Mouse (Mus musculus) small intestine, adult 2 months (tissue): Measurements from ENCODE around the gene A630095N17Rik. TPM values are rescaled to one million over a fixed set of nuclear protein-coding genes. Genes with fewer than 3 reads are reported as not detected.
"Not testable (repeated sequence)": the region's sequence is repeated elsewhere in the genome, so short reads cannot be mapped to it uniquely, and the experiment has no call there.

ENCODE experiments used
- H3K27ac ChIP-seq: fragments of 200-500 bp; 2 replicates; pipeline ENCODE4 v1.5.1; 2012; ENCODE audit warnings: low read depth, low read length, control low read depth, inconsistent platforms; ENCODE audit not compliant: insufficient read depth
- H3K27me3 ChIP-seq: fragments of 200-500 bp; 2 replicates; pipeline ENCODE4 v1.6.1; 2012; ENCODE audit warnings: mild to moderate bottlenecking, moderate library complexity, low read length, inconsistent platforms; ENCODE audit not compliant: control insufficient read depth, insufficient read depth
- H3K36me3 ChIP-seq: fragments of 200-500 bp; 2 replicates; pipeline ENCODE4 v1.6.1; 2012; ENCODE audit warnings: mild to moderate bottlenecking, low read length, control low read depth, inconsistent platforms; ENCODE audit not compliant: control insufficient read depth, insufficient read depth
- H3K4me1 ChIP-seq: fragments of 200-500 bp; 2 replicates; pipeline ENCODE4 v1.6.1; 2012; ENCODE audit warnings: low read length, inconsistent platforms, mixed read lengths; ENCODE audit not compliant: control insufficient read depth, insufficient read depth, insufficient read length
- H3K4me3 ChIP-seq: fragments of 200-500 bp; 2 replicates; pipeline ENCODE4 v1.5.1; 2012; ENCODE audit warnings: low read depth, mild to moderate bottlenecking, control low read depth, inconsistent platforms, low read length, moderate library complexity
- CTCF ChIP-seq: fragments of 200-500 bp; IDR thresholded peaks from 2 replicates; pipeline ENCODE4 v1.5.1; 2012; ENCODE audit warnings: low read depth, mild to moderate bottlenecking, control low read depth, inconsistent platforms, low read length, moderate library complexity, mixed read lengths; ENCODE audit not compliant: insufficient replicate concordance, insufficient read length; ENCODE audit errors: extremely low read depth
- POLR2A ChIP-seq: fragments of 200-500 bp; IDR thresholded peaks from 2 replicates; pipeline ENCODE4 v1.6.1; 2012; ENCODE audit warnings: low read depth, mild to moderate bottlenecking, control low read depth, inconsistent platforms, low read length, moderate library complexity
- WGBS: fragments of 180-500 bp; shearing (Covaris S2); methylation state at CpG from one replicate; pipeline ENCODE4 v1.1.7; 2018; 5-methylcytosine and 5-hydroxymethylcytosine counted together
- polyA plus RNA-seq: library from polyadenylated mRNA; depleted of rRNA; stranded (reverse); fragments of >200 nt; gene quantifications from 2 replicates; pipeline ENCODE4 v1.2.3, GENCODE M21; 2012

Gene A630095N17Rik
- polyA plus RNA-seq, 1 experiment = not detected

DNA sequence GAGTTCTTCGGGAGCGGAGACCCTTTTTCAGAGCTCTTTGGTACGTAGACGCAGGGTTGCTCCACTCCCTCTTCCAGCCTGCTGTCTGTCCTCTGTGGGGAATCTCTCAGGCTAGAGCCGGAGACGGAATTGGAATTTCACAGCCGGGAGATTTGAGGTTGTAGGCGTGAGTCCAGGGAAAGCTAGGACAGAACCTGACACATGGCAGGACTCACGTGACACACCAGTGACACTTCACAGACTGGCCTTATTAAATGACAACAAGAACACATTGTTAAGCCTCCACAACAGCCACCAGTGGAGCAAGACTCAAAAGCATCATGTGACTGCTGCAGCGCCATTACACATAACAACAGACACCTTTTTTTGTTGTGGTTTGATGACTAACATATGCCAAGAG lies 7.7 kb upstream of the A630095N17Rik start:
- TF ChIP-seq CTCF (no peak), POLR2A (no peak)
- Histone ChIP-seq H3K4me3 (no peak overlapping the region), H3K36me3 (peaks cover 25% of the 10 kb centered on the region), H3K27ac (no peak overlapping the region), H3K27me3 (no peaks in the 10 kb centered on the region), H3K4me1 (peaks cover 5% of the 10 kb centered on the region; the same call in 1 of the 2 replicates)
- WGBS = 90% methylated on average over 10 of the region's 10 CpGs

DNA sequence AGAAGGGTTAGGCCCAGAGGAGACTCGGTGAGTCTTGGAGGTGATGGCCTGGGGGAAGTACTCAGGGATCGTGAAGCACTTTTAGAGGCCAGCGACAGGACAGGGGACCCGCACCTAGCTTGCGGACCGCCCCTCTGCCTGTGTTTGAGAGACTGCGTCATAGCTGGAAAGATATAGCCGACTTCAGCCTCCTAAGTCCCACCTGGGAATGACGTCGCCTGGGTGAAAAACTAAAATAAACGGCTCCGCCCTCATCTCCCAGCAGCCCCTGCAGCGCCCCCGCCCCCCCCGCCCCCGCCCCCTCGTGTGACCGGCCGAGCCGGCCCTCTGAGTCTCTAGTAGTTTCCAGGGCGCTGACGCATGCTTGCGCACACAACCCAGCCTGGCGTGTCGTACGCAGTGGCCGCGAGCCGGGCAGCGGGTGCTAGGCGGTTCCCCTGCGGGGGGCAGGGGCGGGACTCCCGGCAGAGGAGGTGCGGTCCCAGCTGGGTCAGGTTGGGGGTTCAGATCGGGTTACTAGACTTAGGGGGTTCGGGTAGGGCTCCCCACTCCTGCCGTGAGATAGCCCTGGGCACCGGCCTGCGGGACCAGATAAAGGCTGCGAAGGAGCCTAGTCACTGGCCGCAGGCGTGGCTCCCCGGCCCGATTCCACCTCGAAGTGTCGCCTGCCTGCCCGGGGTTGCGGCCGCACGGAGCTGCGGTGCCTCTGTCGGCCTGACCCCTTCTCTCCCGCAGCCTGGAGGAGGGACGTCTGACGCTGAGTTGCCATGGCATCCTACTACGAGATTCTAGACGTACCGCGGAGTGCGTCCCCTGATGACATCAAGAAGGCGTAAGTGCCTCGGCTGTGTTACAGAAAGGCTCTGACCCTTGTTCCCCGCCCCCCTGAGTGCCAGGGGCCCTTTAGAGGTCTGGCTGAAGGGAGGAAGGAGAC lies 4.5 kb upstream of the A630095N17Rik start, which contains the start of gene Dnajb2:
Dnajb2 (plus strand) TSS at position 290 of the 934 bp plus-strand sequence.
- Histone ChIP-seq H3K36me3 (peaks cover 17% of the 10 kb centered on the region), H3K4me1 (peaks cover 8% of the 10 kb centered on the region; the same call in 1 of the 2 replicates), H3K27me3 (no peaks in the 10 kb centered on the region), H3K4me3 (peak within 1 kb of the TSS; percentile 99), H3K27ac (peak within 1 kb of the TSS; percentile 91)
- under 1% methylated on average over 63 of the region's 64 CpGs for WGBS
- TF ChIP-seq CTCF (no peak), POLR2A (peak; percentile 72)

DNA sequence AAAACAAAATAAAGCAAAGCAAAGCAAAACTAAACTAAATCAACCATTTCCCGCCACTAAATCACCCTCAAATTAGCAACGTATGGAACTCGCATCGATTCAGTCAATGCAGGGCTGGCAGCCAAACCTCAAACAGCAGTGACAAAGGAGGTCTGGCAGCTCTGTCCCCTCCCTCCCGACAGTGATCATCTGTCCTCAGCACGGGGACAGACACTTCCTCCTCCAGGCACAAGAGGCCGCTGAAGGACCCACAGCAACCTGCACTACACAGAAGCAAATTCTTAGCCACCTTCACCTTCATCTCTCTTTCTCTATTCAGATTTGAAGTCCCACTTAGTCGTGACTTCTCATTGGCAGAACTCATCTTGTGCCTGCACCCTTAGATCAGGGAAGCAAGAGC lies 2.7 kb upstream of the A630095N17Rik start:
- WGBS = under 1% methylated on average over 8 of the region's 8 CpGs
- H3K27me3 ChIP-seq = no peaks in the 10 kb centered on the region
- peaks cover 8% of the 10 kb centered on the region; the same call in 1 of the 2 replicates for H3K4me1 ChIP-seq
- H3K27ac ChIP-seq = no peak overlapping the region
- no peak overlapping the region for H3K4me3 ChIP-seq
- H3K36me3 ChIP-seq = peaks cover 4% of the 10 kb centered on the region
- TF ChIP-seq CTCF = peak; percentile 65; the same call in 1 of the 2 replicates
- no peak for TF ChIP-seq POLR2A

DNA sequence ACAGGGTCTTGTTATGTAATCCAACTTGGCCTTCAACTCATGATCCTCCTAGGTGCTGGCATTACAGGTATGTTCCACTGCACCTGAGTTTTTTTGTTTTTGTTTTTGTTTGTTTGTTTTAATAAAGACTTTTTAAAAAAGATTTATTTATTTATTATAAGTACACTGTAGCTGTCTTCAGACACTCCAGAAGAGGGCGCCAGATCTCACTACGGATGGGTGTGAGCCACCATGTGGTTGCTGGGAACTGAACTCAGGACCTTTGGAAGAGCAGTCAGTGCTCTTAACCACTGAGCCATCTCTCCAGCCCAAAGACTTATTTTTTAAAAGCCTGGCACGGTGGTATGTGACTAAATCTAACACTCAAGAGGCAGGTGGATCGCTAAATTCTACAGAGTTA lies 587 bp upstream of the A630095N17Rik start:
- H3K36me3 ChIP-seq, H3K27ac ChIP-seq, H3K4me3 ChIP-seq, H3K4me1 ChIP-seq, H3K27me3 ChIP-seq: not testable (repeated sequence)
- WGBS = 79% methylated on average over 4 of the region's 4 CpGs

DNA sequence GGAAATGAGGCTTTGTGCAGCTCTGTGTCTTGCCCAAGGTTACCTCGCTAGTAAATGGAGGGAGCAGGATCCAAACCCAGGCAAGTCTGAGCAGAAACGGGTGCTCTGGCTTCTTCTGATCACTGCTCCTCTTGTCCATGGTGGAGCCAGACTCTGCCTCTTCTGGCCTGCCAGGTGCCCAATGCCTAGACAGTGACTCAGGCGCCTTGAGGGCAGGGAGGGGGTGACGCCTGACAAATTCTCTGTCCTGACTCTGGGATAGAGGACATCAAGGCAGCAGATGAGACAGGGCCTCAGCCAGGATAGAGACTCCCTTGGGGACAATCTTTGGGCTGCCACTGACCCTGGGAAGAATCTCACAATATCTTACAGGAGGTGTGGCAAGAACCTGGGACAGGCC lies 678 bp downstream of the A630095N17Rik start:
- TF ChIP-seq CTCF (no peak), POLR2A (no peak)
- 81% methylated on average over 4 of the region's 4 CpGs for WGBS
- peaks cover 5% of the 10 kb centered on the region; the same call in 1 of the 2 replicates for H3K4me1 ChIP-seq
- H3K27ac ChIP-seq = no peak overlapping the region
- H3K27me3 ChIP-seq = no peaks in the 10 kb centered on the region
- no peaks in the 10 kb centered on the region for H3K36me3 ChIP-seq
- H3K4me3 ChIP-seq = no peak overlapping the region

DNA sequence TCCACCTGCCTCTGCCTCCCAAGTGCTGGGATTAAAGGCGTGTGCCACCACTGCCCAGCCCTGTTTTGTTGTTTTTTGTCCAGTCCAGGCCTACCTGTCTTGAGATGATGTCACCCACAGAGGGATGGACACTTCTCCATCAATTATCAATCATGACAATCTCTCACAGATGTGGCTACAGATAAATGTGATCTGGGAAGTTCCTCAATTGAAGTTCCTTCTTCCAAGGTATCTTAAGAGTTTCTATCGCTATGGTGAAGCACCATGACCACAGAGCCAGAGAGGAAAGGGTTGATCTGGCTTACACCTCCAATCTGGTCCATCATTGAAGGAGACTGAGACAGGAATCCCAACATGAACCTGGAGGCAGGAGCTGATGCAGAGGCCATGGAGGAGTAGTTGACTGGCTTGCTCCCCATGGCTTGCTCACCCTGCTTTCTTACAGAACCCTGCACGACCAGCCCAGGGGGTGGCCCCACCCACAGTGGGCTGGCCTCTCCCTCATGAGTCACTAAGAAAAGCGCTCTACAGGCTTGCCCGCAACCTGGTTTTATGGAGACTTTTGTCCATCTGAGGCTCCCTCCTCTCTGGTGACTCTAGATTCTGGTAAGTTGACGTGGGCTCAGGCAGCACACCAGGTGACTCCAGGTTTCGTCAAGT lies 1.4 kb downstream of the A630095N17Rik start:
- no peaks in the 10 kb centered on the region for H3K27me3 ChIP-seq
- no peak overlapping the region for H3K27ac ChIP-seq
- H3K4me1 ChIP-seq = peaks cover 2% of the 10 kb centered on the region; the same call in 1 of the 2 replicates
- TF ChIP-seq POLR2A (no peak), CTCF (no peak)
- 64% methylated on average over 7 of the region's 7 CpGs for WGBS
- H3K4me3 ChIP-seq = no peak overlapping the region
- H3K36me3 ChIP-seq = no peaks in the 10 kb centered on the region

DNA sequence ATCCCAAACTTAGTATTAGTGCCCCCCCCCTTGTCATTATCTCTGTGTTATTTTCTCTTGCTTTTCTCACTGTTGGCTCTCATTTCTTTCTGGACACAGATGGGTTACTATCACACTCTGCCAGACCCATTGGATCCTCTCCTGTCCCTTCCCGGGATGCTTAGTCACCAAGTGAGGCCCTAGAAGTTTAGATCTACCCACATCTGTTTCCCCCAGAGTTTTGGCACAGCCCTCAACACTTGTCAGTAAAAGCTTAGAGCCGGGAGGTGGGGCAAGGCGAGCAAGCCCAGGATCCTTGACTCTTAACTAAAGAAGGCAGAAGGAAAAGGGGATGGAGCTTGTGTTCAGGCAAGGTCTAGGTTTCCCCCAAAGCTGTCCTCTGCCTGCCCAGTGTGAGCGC lies 2.7 kb downstream of the A630095N17Rik start:
- whole genome bisulfite sequencing = 70% methylated on average over 4 of the region's 4 CpGs
- 0 out of 2 replicates have a peak, but pooled peaks cover 2% of the 10 kb centered on the region for H3K4me1 ChIP-seq
- no peaks in the 10 kb centered on the region for H3K36me3 ChIP-seq
- no peak overlapping the region for H3K4me3 ChIP-seq
- H3K27ac ChIP-seq = no peak overlapping the region
- no peak for TF ChIP-seq CTCF
- no peaks in the 10 kb centered on the region for H3K27me3 ChIP-seq
